Mouse (Mus musculus): Measurements from ENCODE around the gene Zfp950.

Gene Zfp950

GRCm38 (mm10) chr19:61056783-61057410, 83.7 kb downstream of the Zfp950 start:
- no peak for DNase-seq (ENCODE audit: low spot score in 2 of 2)

- DNase-seq (ENCODE audit: low spot score in 2 of 2), result no peak
Observed at GRCm38 (mm10) chr19:61052786-61053185, 87.9 kb downstream of the Zfp950 start.

GRCm38 (mm10) chr19:61052008-61052407, 88.6 kb downstream of the Zfp950 start:
- DNase-seq (ENCODE audit: low spot score in 2 of 2), result no peak

GRCm38 (mm10) chr19:61051151-61051550, 89.5 kb downstream of the Zfp950 start:
- DNase-seq (ENCODE audit: low spot score in 2 of 2), result no peak

GRCm38 (mm10) chr19:61049413-61049812, 91.2 kb downstream of the Zfp950 start:
- DNase-seq (ENCODE audit: low spot score in 2 of 2), result no peak

- DNase-seq (ENCODE audit: low spot score in 2 of 2), result no peak
Observed at GRCm38 (mm10) chr19:61048646-61049045, 92.0 kb downstream of the Zfp950 start.

GRCm38 (mm10) chr19:61039151-61039550, 101.5 kb downstream of the Zfp950 start:
- no peak for DNase-seq (ENCODE audit: low spot score in 2 of 2)

- no peak for DNase-seq (ENCODE audit: low spot score in 2 of 2)
Observed at GRCm38 (mm10) chr19:61031570-61031969, 109.1 kb downstream of the Zfp950 start.

GRCm38 (mm10) chr19:61021939-61022566, 118.6 kb downstream of the Zfp950 start:
- DNase-seq (ENCODE audit: low spot score in 2 of 2), result no peak

- DNase-seq (ENCODE audit: low spot score in 2 of 2), result peak in 1 of 2 experiments; percentile 9
Observed at GRCm38 (mm10) chr19:61021502-61021901, 119.1 kb downstream of the Zfp950 start.

GRCm38 (mm10) chr19:61017477-61018266, 123.0 kb downstream of the Zfp950 start:
- DNase-seq (ENCODE audit: low spot score in 2 of 2), result no peak

- DNase-seq (ENCODE audit: low spot score in 2 of 2), result no peak
Observed at GRCm38 (mm10) chr19:61009266-61009665, 131.4 kb downstream of the Zfp950 start.
